16 mouse cellular contexts compared by ENCODE assay signal in the genomic region with DNA sequence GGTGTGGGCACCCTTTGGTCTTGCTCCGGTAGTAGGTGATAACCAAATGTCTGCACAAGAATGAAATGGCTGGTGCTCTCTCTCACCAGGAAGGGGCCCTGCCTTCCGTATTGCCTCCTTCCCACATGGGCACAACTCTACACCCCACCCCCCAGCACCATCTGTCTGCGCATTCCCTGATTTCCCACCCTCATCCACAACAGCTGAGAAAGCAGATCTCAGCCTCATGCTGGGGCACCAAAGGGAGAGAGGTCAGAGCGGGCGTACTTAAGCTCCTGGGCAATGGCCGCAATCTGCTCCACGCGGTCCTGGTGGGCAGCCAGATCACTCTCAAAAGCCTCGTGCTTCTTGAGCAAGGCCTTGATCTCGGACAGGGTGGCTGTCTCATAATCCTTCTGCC.
DNase-seq lines count a peak whose midpoint lies in the region; ATAC-seq lines count a peak whose summit lies in the region.
"Had no signal": no experiment of that assay in that cellular context is flagged by ENCODE, and none has a peak within 500 bp of the region (broad histone marks: within the 10 kb centered on the region; RNA-seq: fewer than 3 reads in every experiment).

No protein-coding gene starts in this region.

- H3K4me2 ChIP-seq in hindbrain, embryonic 12.5 days (replicated peaks) = no peak overlapping the region
- H3K4me2 ChIP-seq: heart, embryonic 12.5 days; limb, embryonic 15.5 days had no signal

- no peak overlapping the region for H3K27ac ChIP-seq in hindbrain, embryonic 10.5 days
- H3K27ac ChIP-seq in hindbrain, embryonic 12.5 days = no peak overlapping the region
- H3K27ac ChIP-seq: limb, embryonic 15.5 days had no signal

- 78% methylated on average over 10 of the region's 10 CpGs for WGBS in hindbrain, embryonic 10.5 days
- 79% methylated on average over 10 of the region's 10 CpGs for WGBS in hindbrain, embryonic 12.5 days

- no peak overlapping the region for H3K4me3 ChIP-seq in hindbrain, embryonic 10.5 days
- no peak overlapping the region for H3K4me3 ChIP-seq in hindbrain, embryonic 12.5 days
- H3K4me3 ChIP-seq: heart, embryonic 12.5 days; limb, embryonic 15.5 days; megakaryocyte, embryonic 14.5 days had no signal

- H3K36me3 ChIP-seq in hindbrain, embryonic 10.5 days = peaks cover 89% of the 10 kb centered on the region
- peaks cover 49% of the 10 kb centered on the region for H3K36me3 ChIP-seq in hindbrain, embryonic 12.5 days

- H3K27me3 ChIP-seq in hindbrain, embryonic 10.5 days (ENCODE audit: insufficient read depth, poor library complexity, severe bottlenecking) = no peaks in the 10 kb centered on the region
- no peaks in the 10 kb centered on the region for H3K27me3 ChIP-seq in hindbrain, embryonic 12.5 days
- H3K27me3 ChIP-seq: heart, embryonic 12.5 days; limb, embryonic 15.5 days; megakaryocyte, embryonic 14.5 days had no signal

- no peaks in the 10 kb centered on the region for H3K4me1 ChIP-seq in hindbrain, embryonic 10.5 days (replicated peaks)
- no peaks in the 10 kb centered on the region for H3K4me1 ChIP-seq in hindbrain, embryonic 12.5 days
- H3K4me1 ChIP-seq: heart, embryonic 12.5 days; limb, embryonic 15.5 days had no signal

- H3K9me3 ChIP-seq in hindbrain, embryonic 10.5 days = no peaks in the 10 kb centered on the region
- H3K9me3 ChIP-seq in hindbrain, embryonic 12.5 days (replicated peaks) = no peaks in the 10 kb centered on the region
- H3K9me3 ChIP-seq: heart, embryonic 12.5 days; limb, embryonic 15.5 days; megakaryocyte, embryonic 14.5 days had no signal

- no peak for ATAC-seq in hindbrain, embryonic 12.5 days (ENCODE audit: low FRiP score)
- ATAC-seq in megakaryocyte, adult 5-6 weeks (ENCODE audit: poor library complexity, severe bottlenecking) = no peak

- no peak overlapping the region for H3K9ac ChIP-seq in hindbrain, embryonic 12.5 days
- H3K9ac ChIP-seq: heart, embryonic 12.5 days; limb, embryonic 15.5 days had no signal

- DNase-seq in hindbrain, embryonic 10.5 days (ENCODE audit: low spot score) = peak; percentile 23
- peak; percentile 73 for DNase-seq in retina, postnatal 1 day
- DNase-seq in retina, embryonic 14.5 days (ENCODE audit: low spot score) = no peak
- DNase-seq in layer of hippocampus, postnatal 10 days (ENCODE audit: low spot score in 2 of 2) = peak; percentile 30 to 44
- no peak for DNase-seq in adrenal gland, adult 18-20 months (ENCODE audit: low spot score in 2 of 2)
- DNase-seq: cerebellum, adult 11 months; kidney, adult 18-20 months; kidney, postnatal 14 days; lung, postnatal 10 days; right cerebral cortex, postnatal 4 days; thymus, postnatal 14 days had no signal

Comparison
In these comparisons a context has a peak if more than half of its experiments do, and no peak if none do; other contexts are left out.
1. DNase-seq: peak in hindbrain, embryonic 10.5 days (single experiment), retina, postnatal 1 day (single experiment) and layer of hippocampus, postnatal 10 days (2 of 2); none in retina, embryonic 14.5 days (single experiment) and adrenal gland, adult 18-20 months (0 of 2).